Mouse (Mus musculus): ENCODE data around the gene Slf2.
A peak's percentile ranks its signal among the peaks of the same experiment; 100 is the strongest.

Gene Slf2

DNA sequence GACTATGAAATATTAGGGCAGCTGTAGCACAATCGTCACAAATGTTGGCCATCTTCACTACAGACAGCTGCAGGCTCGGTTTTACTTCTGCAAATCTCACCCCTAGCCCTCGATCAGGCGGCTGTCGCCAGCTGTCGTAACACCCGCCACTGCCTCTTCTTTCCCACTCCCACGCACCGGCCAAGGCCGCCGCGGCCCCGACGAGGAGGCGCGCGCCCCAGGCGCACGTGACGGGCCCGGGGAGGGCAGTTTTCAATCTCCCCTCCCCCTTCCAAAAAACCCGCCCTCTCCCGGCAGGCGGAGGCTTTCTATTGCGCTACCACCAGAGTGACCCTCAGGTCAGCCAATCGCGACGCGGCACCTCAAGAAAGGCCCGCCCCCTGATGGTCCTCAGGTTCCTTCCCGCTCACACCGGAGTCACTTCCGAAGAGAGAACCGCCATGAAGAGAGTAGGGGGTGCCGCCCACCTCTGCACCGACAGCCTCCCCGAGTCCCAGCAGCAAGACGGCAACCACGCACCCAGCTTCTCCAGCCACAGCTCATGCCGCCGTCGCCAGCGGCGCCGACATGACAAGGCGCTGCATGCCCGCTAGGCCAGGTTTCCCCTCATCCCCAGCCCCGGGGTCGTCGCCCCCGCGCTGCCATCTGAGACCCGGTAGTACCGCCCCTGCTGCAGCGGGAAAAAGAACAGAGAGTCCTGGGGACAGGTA lies at the start of gene Slf2:
Gene Slf2 (plus strand): TSS at position 408 of the 710 bp plus-strand sequence.
- peak; percentile 99 for DNase-seq

DNA sequence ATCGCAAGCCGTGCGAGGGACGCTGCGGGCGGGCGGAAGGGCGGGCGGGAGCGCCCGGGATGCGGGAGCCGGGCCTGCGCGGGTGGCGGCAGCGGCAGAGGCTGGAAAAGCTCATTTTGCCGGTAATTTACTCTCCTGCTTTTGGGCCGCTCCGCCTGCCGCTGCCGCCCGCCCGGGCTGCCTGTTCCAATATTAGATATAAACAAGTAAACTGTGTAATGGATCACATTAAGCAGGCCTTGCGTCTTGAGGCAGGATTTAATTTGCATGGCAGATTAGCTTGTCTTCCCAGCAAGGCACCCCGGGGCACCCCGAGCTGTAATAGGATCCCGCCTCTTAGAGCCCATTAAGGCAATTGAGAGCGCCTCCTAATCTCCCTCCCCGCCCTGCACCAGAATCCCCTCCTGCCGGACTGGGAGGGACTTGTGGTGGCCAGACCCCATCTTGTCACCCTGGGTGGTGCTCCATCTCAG lies 48.4 kb upstream of the Slf2 start:
- DNase-seq = peak; percentile 50

DNA sequence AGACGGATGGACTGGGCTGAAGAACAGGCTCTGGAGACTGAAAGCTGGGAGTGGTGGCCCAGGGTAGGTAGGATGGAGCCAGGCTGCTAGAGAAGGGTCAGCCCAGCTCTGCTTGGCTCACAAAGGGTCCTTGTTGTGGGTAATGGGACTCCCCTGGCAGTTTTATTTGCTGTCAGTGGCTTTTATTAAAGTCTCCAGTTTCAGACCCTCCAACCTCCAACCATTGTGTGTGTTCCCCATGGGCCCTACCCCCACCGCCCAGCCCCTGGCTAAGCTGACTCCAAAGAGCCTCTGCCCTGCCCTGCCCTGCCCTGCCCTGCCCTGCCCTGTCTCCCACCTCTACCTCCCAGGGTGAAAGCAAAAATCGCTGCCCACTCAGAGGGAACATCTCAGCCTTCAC lies 46.6 kb upstream of the Slf2 start:
- no peak for DNase-seq

DNA sequence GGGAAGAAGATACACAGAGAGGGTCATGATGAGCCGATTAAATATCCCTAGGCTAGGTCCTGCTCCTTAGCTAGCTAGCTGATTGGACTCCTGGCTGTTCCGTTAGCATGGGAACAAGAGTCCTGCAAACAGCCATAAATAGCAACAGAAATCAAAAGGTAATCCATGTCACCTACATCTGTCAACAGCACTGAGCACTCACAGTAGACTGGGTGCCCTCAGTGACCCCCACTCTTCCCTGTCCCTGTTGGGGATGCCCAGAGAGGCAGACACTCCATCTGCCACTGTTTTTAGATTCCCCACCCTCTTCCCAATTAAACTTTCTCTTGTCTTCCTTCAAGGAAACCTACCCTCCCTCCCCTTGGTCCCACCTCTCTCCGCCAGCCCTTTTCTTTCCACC lies 44.5 kb upstream of the Slf2 start:
- DNase-seq = no peak

DNA sequence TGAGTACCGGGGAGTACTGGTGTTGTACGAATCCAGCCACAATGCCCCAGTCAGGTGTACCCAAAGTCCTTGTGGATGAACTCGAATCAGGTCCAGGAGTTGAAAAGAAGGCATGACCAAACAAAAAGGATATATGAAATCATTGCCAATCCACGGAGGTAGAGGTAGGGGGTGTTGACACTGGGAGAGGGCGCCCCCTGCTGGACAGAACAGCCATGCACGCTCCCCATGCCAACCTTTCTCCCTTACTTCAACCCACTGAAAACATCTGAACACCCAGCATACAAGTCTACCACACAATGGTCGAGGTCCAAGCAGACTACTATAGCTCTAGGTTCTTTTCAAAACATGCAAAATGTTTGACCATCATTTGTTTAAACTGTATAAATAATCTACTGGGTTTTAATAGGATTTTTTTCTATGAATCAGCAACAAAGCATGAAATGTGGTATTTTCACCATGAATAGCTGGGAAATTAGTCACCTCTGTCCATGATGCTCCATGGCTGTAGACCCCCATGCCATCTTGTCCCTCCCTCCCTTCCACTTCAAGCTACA lies 43.2 kb upstream of the Slf2 start:
- peak; percentile 79 for DNase-seq

DNA sequence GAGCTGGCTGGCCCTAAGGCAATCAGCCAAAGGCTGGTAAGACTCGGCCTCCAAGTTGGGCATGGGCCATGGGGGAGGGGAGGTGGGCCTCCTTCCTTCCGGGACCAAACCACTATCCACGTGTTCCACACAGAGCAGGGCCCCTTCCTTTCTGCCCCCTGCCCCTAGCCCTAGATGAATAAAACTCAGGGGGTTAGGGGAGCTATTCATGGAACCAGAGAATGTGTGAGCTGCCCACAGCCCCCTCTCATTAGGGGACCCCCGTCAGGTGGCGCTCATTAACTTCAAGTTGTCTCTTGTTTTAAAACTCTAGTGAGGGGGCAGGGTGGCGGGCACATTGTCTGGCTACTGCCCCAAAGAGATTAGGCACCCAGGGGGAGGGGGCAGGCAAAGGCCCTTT lies 41.4 kb upstream of the Slf2 start:
- DNase-seq = no peak

DNA sequence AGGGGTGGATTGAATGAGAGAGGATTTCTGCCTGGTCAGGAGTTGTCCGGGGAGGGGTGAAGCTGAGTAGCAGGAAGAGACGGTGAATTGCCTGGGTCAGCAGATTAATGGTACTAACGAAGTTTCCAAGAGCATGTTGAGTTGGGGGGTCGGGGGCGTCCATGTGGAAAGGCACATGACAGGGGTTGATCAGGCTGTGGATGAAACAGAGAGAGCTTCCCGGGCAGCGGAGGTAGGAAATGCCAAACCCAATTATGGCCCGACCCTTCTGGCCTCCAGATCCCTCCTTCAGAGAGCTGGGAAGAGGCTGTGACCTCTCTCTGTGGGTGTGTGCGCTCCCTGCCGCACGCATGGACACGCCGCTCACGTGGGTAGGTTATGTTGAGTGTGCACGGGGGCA lies 39.5 kb upstream of the Slf2 start:
- DNase-seq = peak; percentile 22

DNA sequence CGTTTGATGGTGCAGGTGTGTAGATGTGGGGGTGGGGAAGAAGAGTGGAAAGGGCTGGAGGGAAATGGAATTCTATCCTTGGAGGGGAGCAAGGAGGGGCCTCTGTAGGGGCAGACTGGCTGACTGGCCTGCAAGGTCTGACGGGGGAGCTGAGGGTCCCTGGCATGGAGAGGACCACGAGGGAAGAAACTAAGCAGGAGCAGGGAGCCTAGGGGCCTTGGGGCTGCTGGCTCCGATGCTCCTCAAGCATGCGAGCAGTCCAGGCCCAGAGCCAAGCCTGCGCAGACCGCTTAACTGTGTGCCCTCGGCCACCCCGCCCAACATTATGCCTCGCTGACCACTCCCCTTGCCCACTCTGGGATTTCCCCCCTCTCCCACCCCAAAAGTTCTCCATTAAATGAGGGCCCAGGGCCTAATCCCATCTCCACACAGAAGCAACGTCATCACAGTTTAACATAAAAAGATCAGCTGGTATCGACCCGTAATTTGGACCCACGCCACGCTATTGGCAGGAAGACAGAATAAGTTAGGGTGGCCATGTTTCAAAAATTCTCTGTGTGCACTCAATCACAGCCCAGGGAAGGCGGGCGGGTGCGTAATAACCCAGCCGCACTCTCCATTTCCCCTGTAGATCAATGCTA lies 37.6 kb upstream of the Slf2 start:
- peak; percentile 84 for DNase-seq

DNA sequence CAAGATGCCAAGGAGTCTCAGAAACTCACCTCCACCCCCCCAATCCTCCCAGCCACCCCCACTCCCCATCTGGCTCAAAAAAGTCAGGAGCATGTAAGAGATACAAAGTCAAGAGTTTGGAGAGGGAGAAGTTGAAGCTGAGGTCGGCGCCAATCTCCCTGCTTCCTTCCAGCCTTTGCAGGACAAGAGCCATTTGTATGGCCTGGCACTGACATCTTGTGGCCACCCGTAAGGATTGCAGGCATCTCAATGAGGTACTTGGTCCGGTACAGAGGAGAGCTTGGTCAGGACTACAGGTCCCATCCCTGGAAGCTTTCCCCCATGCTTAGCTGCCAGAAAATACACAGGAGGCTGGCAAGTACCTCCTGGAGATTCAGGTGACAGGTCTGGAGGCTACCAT lies 35.7 kb upstream of the Slf2 start:
- DNase-seq = peak; percentile 82

DNA sequence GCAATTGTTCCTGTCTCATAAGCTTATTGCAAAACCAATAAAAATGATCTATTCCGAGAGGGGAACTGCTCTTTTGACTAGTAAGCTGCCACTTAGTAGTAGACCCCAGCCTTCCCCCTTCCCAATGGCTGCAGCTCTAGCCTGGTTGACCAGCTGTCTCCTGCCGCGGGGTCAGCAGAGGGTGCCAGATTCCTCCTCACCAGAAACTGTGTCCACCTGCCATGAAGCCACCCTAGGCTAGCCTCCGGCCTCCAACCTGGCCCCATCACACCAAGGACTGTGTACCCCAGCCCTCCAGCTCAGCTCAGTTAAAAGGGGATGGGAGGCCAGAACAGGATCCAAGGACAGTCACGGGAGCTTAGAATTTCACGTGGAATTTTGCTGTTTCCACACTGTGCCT lies 34.5 kb upstream of the Slf2 start:
- DNase-seq = no peak

DNA sequence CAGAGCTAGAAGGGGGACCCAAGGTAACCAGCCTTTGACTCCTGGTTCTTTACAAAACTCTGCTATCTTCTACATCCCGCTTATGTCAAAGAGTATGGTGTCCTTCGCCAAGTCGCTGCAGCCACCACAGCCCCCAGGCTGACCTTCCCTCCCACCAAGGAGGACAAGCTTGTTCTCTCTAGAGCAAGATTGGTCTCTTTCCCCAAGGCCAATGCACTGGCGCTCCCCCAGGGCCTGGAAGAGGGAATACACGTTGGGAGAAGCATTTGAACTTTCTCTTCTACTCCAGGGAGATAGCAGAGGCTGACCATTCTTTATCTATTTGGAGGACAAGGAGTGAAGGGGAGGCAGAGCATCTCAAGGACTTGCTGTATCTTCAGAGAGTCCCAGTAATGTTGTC lies 33.4 kb upstream of the Slf2 start:
- no peak for DNase-seq

DNA sequence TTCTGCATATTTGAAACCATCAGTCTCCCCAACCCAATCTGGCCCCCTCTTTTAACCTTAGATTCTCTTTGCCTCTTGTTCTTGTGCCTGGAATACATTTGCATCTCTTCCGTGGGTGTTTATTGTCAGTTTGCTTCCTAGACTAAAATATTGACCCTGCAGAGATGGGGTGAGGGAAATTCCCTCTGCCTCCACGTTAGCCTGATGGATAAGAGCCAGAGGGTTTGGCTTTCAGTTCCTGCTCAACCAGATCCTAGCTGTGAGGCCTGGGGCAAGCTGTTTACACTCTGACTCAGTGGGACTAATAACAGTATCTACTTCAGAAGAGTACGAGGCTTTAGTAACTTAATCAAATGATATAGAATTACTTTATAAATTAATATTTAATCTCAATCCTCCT lies 32.3 kb upstream of the Slf2 start:
- no peak for DNase-seq

DNA sequence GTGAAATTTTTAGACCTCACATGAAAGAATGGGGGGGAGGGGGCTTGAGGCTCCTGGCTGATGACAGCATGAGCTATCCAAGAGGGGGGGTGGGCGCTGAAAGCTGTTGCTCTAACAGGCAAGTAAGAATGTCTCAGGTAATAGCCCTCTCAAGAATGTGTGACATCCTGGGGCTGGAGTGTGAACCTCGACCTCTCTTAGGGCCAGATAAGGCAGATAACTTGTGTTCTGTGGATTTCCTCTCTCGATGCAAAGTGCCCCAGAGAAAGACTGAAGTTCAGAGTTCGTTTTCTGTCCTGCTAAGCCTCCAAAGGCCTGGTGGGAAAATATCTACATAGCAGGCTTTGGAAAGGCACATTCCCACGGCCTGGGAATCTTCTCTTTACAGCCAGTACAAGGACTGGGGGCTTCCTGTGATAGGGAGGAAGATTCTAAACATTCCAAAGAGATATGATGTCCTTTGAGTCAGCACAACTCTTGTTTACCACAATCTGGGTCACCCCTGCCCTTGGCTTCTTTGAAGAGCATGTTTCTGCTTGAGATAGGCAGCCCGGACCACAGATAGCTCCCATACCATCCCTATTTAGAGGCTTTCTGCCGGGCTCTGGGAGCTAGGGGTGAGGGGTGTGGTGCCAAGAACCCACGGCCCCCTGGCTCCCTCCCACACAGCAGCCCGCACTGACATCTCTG lies 31.7 kb upstream of the Slf2 start:
- peak; percentile 40 for DNase-seq

DNA sequence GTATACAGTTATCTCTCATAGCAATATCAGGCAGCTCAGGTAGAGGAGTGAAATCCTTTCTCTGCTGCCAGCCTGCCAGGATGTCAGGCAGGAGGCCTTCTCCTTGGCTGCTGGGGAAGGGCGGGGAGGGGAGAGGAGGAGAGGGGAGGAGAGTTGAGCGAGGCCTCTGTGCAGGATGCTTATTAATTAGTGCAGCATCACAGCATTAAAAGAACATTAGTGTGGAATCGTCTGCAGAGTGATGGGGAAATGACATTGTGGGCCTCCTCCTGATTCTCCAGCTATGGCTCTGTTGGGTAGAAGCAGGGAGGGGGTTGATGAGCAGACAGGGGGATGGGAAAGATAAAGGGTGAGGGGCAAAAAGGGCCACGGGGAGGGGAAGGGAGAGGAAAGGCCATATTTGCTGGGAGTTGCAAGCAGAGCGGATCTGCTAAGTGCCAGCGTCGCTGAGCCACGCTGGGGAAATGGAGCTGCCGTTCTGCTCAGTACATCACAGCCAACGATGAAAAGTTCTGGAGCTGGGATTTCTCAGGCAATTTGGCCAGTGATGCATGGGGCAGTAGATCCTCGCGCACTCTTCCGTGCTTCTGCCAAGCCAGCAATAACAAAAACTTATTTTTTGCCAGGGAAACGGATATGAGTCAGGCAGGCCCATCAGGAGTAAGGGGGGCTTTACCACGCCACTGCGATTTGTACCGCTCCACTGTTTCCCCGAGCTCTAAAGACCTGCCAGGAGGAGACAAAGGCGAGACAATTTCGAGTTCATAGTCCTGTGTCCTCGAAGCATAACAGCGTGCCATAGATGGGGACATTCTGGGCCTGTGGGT lies 30.8 kb upstream of the Slf2 start:
- DNase-seq = peak; percentile 55

DNA sequence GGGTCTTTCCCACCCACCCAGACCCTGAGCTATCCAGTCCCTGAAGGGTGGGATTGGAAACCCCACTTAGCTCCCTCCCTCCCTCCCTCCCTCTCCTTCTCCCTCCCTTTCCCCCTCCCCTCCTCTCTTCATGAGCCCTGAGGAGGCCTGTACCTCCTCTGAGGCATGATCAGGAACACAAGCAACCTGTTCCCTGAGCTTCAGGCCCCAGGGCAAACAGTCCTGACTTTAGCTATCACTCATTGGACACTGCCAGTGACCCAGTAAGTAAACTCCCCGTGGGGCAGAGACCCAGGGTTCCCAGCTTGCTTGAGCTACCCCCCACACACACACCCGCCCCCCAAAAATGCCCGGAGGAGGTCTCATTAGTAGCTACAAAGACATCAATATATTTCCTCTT lies 29.9 kb upstream of the Slf2 start:
- DNase-seq = no peak

DNA sequence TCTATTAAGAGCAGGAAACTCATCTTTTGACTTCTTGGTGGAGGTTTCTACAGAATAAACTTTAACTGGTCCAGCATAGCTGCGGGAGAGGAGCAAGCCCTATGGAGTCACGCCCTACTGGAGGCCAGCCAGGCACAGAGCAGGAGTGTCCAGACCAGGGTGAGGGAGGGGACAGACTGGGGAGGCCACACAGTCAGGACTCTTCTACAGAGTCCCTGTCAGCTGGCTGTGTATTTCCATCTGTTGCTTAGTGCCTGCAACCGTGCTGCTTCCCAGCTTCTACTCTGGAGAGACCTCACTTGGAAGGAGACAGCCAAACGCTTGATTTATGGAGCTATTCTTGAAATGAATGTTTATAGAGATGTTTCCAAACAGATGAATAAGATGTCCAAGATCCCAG lies 28.6 kb upstream of the Slf2 start:
- DNase-seq = peak; percentile 71

DNA sequence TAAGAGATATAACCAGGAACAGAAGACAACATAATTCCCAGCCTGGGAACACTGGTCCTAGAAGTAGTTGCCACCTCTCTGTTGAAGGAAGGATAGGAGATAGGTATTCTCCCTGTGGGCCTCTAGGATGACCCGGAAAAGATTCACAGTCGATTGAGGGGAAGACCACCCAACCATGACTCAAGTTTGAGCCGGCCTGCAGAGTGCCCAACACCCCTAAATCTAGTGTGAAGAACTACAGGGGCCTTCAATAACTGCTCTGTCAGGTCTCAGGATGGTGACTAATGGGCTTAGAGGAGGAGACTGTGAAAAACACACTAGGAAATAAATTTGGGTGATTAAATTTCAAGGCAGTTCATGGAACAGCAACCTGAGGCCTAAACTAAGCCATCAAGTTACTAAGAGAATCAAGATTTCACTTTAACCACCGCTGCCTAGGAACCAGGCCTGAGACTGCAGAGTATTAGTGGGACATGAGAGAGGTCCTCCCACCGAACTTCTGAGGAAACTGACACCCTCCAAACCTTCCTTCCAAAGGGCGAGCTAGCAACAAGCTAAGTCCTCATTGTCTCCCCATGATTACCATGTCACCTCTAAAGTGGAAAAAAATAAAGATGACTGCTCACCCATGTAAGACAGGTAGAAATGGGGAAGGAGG lies 27.5 kb upstream of the Slf2 start:
- no peak for DNase-seq

DNA sequence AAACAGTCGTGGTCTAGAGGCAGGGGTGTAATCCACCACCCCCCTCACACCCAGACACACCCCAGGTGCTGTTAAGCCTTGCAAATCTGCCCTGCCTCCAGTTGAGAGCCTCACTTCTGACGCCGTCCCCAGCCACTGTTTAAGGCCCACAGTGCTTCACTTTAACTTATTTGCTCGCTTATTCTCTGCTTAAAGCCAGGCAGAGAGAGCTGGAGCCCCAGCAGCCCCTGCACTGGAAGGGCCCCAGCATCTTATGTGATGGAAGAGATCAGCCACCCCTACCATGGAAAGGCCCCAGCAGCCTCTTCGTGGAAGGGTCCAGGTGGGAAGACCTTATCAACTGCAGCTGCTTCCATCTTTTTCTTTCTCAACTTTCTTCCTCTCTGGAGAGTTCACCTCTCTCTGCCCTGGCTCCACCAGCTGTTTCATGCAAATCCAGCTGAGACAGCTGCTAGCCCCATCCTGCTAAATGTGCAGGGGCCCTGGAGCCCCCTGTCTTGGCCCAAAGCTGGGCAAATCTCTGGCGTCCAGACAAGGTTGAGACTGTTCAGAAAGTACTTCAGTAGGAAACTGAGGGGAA lies 26.7 kb upstream of the Slf2 start:
- no peak for DNase-seq

DNA sequence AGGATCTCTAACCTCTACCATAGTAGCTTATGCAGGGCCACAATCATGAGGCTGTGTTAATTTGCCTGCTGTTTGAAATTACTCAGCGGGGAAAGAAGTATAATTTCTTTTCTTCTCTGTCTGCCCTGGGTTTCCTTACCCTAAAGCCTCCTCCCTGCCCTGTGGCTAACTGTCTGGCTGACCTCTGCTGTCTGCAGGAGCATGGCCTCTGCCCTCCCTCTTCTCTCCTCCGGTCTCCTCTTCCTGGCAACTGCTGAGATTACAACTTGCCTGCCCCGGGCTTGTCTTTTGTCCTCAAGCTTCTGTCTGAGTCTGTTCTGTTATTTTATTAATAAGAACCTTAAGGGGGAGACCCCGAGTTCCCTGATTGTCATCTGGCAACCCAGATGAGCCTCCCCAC lies 25.6 kb upstream of the Slf2 start:
- no peak for DNase-seq

DNA sequence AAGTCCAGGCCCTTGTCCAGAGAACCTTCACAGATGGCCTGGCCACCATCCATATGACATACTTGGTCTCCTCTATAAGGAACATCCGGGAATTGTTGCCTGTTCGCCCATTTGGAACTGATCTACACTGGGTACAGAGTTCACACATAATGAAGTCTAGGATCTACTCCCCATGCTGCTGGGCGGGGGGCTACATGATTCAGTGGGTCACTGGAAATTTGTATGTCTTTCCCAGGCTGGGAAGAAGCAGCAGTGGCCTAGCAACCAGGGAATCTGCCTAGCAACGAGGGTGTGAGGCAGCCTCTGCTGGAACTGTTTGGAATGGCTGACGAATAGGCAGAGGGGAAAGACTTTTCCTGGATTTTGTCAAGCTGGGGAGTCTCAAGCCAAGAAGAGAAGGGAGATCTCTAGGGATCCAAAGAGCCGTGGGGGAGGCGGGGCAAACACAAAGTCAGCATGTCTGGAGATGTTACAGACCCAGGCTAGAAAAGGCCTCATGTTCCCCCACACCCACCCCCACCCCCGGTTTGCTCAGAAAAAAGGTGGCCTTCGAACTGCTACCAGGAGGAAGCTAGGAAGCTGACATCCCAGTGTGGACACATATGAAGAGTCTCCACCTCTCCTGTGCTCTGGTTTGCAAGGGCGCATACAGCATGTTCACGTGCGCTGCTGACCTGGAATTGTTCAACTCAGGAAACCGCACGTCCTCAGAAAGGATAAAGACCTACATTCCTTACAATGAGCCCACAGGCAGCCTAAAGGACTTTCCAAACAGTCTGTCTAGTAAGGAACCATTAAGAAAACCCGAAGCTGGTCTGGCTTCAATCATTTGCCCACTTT lies 22.9 kb upstream of the Slf2 start:
- peak; percentile 49 for DNase-seq

Measured in kidney, postnatal 14 days (tissue).